ENCODE assay signal across 8 mouse cellular contexts in the genomic region with DNA sequence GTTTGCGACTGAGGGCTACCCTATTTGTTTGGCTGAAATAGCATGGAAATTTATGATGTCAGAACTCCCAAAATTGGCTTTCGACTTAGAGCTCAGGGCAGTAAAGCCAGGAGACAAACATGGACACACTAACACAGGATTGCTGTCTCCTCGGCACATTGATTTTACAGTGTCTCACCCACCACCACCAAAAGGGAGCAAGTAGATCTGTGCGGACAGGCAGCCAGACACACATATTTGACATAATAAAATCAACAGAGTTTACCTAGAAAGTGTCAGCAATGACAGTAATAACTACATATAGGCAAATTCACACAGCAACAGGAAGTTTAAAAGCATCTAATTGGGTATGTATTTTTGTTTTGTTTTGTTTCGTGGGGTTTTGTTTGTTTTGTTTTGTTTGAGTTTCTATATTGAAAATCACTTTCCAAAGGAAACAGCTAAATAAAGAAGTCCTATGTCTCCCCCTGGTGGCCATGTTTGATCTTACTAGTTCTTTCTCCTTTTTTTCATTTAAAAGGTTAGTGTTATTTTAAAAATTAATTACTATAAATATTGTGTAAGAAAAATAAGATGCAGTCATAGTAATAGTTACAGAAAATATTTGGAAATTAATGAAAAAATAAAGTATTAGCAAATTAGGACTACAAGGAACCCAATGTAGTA.
DNase-seq lines count a peak whose midpoint lies in the region; ATAC-seq and TF ChIP-seq lines count a peak whose summit lies in the region.
"Had no signal": no experiment of that assay in that cellular context is flagged by ENCODE, and none has a peak within 500 bp of the region (broad histone marks: within the 10 kb centered on the region; RNA-seq: fewer than 3 reads in every experiment).

No protein-coding gene starts in this region.

- peak; percentile 40 for TF ChIP-seq CTCF in E14TG2a.4 (conservative IDR thresholded peaks at IDR 0.05; ENCODE audit: low read length)

- no peak for ATAC-seq in hindbrain, embryonic 14.5 days (ENCODE audit: low FRiP score)
- no peak for ATAC-seq in hindbrain, embryonic 16.5 days

- no peak overlapping the region for H3K9ac ChIP-seq in hindbrain, embryonic 14.5 days
- H3K9ac ChIP-seq in hindbrain, embryonic 16.5 days (ENCODE audit: low read depth, low read length), result no peak overlapping the region

- H3K4me3 ChIP-seq in hindbrain, embryonic 14.5 days (replicated peaks; ENCODE audit: low read length), result no peak overlapping the region
- H3K4me3 ChIP-seq in hindbrain, embryonic 16.5 days (ENCODE audit: low read length), result no peak overlapping the region
- H3K4me3 ChIP-seq in E14TG2a.4 (replicated peaks; ENCODE audit: low read length), result no peak overlapping the region

- DNase-seq in hindbrain, embryonic 14.5 days (ENCODE audit: low spot score), result peak; percentile 88
- peak; percentile 39 for DNase-seq in A20 (ENCODE audit: low read depth, low spot score)
- DNase-seq in cerebellum, postnatal 36 days, result peak; percentile 21 to 53
- DNase-seq in large intestine, adult 2 months (ENCODE audit: low read depth, low spot score), result peak; percentile 47
- peak; percentile 92 for DNase-seq in retina, embryonic 14.5 days (ENCODE audit: low spot score)

- no peaks in the 10 kb centered on the region for H3K36me3 ChIP-seq in hindbrain, embryonic 14.5 days (replicated peaks; ENCODE audit: control insufficient read depth, insufficient read depth)
- no peaks in the 10 kb centered on the region for H3K36me3 ChIP-seq in hindbrain, embryonic 16.5 days (ENCODE audit: control insufficient read depth, insufficient read depth, low read length)
- H3K36me3 ChIP-seq in E14TG2a.4 (ENCODE audit: insufficient read depth, low read length), result no peaks in the 10 kb centered on the region

- no peaks in the 10 kb centered on the region for H3K27me3 ChIP-seq in hindbrain, embryonic 14.5 days (ENCODE audit: control insufficient read depth, insufficient read depth, low read length)
- H3K27me3 ChIP-seq in hindbrain, embryonic 16.5 days (replicated peaks; ENCODE audit: control insufficient read depth, insufficient read depth, low read length), result no peaks in the 10 kb centered on the region
- 0 out of 2 replicates have a peak, but pooled peaks cover 4% of the 10 kb centered on the region for H3K27me3 ChIP-seq in E14TG2a.4 (ENCODE audit: insufficient read depth, low read length)

- no peak overlapping the region for H3K27ac ChIP-seq in hindbrain, embryonic 14.5 days
- H3K27ac ChIP-seq in hindbrain, embryonic 16.5 days (ENCODE audit: low read depth, low read length), result no peak overlapping the region
- H3K27ac ChIP-seq: macrophage had no signal

- H3K4me2 ChIP-seq in hindbrain, embryonic 14.5 days (replicated peaks), result no peak overlapping the region
- no peak overlapping the region for H3K4me2 ChIP-seq in hindbrain, embryonic 16.5 days (ENCODE audit: low read length)

- 72% methylated on average over 5 of the region's 5 CpGs for WGBS in hindbrain, embryonic 14.5 days
- 65% methylated on average over 5 of the region's 5 CpGs for WGBS in hindbrain, embryonic 16.5 days
- WGBS in large intestine, adult 2 months, result 40% methylated on average over 5 of the region's 5 CpGs

- H3K9me3 ChIP-seq in hindbrain, embryonic 14.5 days (ENCODE audit: control insufficient read depth, low read length), result no peaks in the 10 kb centered on the region
- H3K9me3 ChIP-seq in hindbrain, embryonic 16.5 days (ENCODE audit: control insufficient read depth, low read length), result no peaks in the 10 kb centered on the region
- no peaks in the 10 kb centered on the region for H3K9me3 ChIP-seq in E14TG2a.4 (ENCODE audit: low read length)

- no peaks in the 10 kb centered on the region for H3K4me1 ChIP-seq in hindbrain, embryonic 14.5 days (replicated peaks; ENCODE audit: control insufficient read depth, insufficient read depth, low read length)
- H3K4me1 ChIP-seq in hindbrain, embryonic 16.5 days (ENCODE audit: control insufficient read depth, insufficient read depth, low read depth, low read length), result no peaks in the 10 kb centered on the region
- H3K4me1 ChIP-seq in E14TG2a.4 (replicated peaks; ENCODE audit: low read depth, low read length), result peaks cover 10% of the 10 kb centered on the region

Comparison
In these comparisons a context has a peak if more than half of its experiments do, and no peak if none do; other contexts are left out.
1. DNase-seq: peak in every context shown above with its lines; median percentile 92 in retina, embryonic 14.5 days; 88 in hindbrain, embryonic 14.5 days; 47 in large intestine, adult 2 months; 39 in A20; 37 in cerebellum, postnatal 36 days.